Mouse (Mus musculus) layer of hippocampus, postnatal 14 days (tissue): ENCODE measurements around the gene Ctnnbl1. TPM values are rescaled to one million over a fixed set of nuclear protein-coding genes. Genes with fewer than 3 reads are reported as not detected.
A peak's percentile ranks its signal among the peaks of the same experiment; 100 is the strongest.

Source experiments
- DNase-seq, 2 experiments: peaks; one replicate each; pipeline ENCODE4 v3.0.0; 2021 to 2022; ENCODE audit warnings: low spot score in 2 of 2, mixed read lengths in 1 of 2
- total RNA-seq, 2 experiments: library from RNA; stranded (reverse); gene quantifications; 2 replicates each; pipeline ENCODE4 v1.2.3; 2021

Gene Ctnnbl1
- total RNA-seq, 2 experiments from 2014 or later = 24.4 to 26.9 TPM

DNA sequence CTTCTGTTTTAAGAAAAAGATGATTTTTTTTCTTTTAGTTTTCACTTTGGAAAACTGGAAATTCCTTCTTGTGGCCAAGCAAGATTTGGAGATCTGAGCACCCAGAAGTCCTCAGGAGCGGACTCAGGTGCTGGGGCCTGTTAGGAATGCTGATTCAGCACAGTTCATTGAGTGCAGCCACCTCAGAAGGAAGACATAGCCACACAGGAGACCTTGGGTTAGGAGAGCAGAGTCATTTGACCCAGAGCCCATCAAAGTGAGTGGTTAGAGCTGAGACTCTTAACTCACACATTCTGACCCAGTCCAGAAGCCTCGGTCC lies 77.7 kb downstream of the Ctnnbl1 start:
- no peak for DNase-seq

DNA sequence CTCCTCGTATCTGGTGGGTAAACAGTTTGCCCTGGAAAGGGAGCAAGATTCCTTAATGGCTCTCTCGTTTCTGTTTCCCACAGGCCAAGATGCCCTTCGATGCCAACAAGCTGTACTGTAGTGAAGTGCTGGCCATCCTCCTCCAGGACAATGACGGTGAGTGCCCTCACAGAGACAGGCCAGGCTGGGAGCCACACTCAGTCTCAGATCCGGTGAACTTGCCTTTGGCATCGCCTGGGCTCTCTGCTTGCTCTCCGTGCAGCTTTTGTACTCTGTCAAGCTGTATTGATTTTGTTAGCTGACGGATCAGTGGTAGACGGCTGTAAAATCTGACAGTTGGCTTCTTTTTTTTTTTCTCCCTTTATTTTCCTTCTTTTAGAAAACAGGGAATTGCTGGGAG lies 80.5 kb downstream of the Ctnnbl1 start:
- DNase-seq = no peak

GRCm38 (mm10) chr2:157818576-157819320 lies 81.5 kb downstream of the Ctnnbl1 start:
- DNase-seq = no peak

GRCm38 (mm10) chr2:157819401-157819800 lies 82.2 kb downstream of the Ctnnbl1 start:
- DNase-seq = no peak

DNA sequence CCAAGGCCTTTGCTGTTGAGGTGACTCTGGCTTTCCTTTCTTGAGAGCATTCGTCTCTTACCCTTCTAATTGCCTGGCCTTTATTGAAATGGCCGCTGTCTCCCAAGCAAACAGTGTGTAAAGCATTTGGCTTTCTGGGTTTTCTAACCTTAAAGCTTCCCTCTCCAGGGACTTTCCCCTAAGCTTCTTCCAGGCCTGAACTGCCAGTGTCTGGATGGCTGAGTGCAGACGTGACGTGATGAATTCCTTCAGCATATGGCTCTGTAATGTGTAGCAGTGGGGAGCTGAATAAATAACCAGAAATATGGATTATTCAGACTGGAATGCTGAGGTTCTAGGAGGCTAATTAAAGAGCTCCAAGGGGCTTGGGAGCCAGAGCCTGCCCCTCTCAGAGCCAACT lies 84.1 kb downstream of the Ctnnbl1 start:
- no peak for DNase-seq

DNA sequence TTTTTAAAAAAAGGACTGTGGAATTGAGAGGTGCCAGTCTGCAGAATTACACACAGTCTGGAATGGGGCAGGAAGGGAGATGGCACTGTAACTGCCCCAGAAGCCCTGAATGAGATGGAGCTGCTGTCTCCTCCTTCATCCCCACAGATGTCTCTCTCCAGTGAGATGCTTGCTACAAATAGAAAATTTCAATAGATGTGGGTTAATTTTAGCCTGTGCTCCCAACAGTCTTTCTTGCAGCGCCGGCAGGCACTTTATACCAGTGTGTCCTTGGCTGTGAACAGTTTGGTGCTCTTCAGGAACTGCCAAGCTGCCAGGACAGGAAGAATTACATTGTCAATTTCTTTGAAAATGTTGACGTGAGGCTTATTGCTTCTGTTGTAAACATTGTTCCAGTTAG lies 86.3 kb downstream of the Ctnnbl1 start:
- DNase-seq = no peak

DNA sequence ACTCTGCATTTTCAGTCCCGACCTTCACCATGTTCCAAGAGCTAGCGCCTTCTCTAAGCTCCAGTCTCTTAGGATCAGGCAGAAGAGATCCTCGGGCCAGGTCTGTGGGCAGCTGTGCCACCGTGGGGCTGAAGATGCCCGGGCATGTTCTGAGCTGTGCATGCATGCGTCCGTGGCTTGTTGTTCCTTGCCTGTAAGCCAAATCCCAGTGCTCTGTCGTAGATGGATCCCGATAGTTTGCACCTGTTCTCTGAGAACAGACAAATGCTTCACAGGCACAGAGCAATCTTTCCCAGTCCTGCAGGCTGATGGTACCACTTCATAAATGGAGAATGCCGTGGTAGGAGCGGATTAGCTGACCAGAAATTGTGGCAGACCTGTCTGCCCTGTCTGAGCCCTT lies 87.0 kb downstream of the Ctnnbl1 start:
- DNase-seq = no peak

GRCm38 (mm10) chr2:157830101-157830500 lies 92.9 kb downstream of the Ctnnbl1 start:
- no peak for DNase-seq

- no peak for DNase-seq
These were observed 93.6 kb downstream of the Ctnnbl1 start for GRCm38 (mm10) chr2:157830620-157831354.

- no peak for DNase-seq
These were observed 99.8 kb downstream of the Ctnnbl1 start for GRCm38 (mm10) chr2:157837050-157837449.

DNA sequence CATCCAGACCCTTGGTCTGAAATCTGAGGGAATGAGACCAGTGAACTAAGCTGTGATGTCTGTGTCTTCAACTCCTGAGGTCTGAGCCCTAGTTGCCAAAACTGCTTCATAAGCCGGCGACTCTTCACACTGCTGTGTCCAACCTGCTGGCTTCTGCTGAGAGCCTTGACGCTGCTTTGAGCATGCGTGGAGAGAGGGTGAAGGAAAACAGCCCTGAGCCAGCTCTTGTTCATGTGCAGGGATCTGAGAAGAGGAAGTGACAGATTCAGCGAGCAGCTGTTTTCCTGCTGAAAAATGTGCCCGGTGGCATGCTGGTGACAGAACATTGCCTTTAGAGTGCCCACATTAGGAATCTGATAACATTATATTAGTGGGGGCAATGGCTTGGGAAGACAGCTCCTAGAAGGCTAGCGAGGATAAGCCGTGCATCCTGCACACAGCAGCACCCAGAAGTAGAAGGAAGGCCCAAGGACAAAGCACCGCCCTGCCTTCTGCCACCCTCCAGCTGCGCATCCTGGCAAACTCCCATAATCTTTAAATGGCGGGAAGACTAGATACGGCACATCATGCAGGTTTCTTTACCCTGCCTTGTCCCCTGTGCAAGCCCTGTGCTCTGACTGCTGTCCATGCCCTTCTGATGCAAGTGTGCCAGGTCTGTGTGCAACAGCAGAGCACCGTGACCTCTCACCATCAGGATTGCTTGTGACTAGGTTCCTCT lies 101.2 kb downstream of the Ctnnbl1 start:
- peak; percentile 50 to 54 for DNase-seq

- no peak for DNase-seq
These were observed 103.5 kb downstream of the Ctnnbl1 start for GRCm38 (mm10) chr2:157840641-157841078.

GRCm38 (mm10) chr2:157841121-157841520 lies 103.9 kb downstream of the Ctnnbl1 start:
- no peak for DNase-seq

GRCm38 (mm10) chr2:157844746-157845145 lies 107.5 kb downstream of the Ctnnbl1 start:
- no peak for DNase-seq

GRCm38 (mm10) chr2:157845831-157846230 lies 108.6 kb downstream of the Ctnnbl1 start:
- DNase-seq = no peak

DNA sequence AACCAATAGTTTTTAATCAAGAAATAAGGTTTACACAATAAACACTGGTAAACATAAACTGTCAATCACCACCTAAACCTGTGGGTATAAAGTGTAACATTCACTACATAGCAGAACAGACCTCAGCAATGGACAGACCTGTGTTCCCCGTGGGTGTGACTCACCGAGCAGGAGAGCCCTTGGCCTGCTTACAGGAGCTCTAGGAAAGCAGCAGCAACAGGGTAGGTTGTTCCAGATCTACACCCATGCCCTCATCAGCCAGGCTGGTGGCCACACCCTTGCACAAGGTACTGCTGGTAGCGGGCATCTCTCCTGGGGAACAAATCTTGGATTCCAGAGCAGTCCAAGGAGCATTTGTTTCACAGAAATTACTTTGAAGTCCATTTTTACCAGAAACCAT lies 115.9 kb downstream of the Ctnnbl1 start:
- DNase-seq = no peak

DNA sequence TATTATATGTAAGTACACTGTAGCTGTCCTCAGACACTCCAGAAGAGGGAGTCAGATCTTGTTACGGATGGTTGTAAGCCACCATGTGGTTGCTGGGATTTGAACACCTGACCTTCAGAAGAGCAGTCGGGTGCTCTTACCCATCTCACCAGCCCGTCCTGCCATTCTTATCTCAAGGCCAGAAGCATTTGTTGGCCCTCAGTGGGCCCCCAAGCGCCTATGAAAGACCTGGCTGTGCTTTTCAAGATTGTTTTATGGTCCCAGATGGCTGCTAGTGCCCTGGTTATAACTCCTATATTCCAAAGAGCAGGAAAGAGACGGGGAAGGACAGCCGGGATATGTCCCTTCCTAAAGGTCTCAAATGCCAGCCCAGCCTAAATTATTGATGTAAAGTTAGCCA lies 118.6 kb downstream of the Ctnnbl1 start:
- no peak for DNase-seq

DNA sequence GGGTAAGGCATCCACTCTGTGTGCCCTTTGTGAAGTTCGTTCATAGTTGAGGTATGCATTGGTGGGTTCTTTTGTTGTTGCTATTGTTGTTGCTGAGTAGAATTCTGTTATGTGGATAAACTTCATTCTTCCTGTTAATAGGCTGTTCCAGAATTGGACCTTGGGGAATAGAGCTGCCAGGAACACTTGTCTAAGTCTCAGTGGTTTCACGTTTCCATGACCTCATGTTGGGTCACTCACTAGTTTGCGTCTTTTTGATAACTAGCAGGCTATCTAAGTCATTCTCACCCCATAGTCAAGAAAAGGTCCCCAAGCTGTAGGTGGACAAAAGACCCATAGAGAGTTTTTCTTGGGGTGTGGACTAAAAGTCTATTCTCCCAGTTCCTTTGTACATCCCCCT lies 120.3 kb downstream of the Ctnnbl1 start:
- no peak for DNase-seq

DNA sequence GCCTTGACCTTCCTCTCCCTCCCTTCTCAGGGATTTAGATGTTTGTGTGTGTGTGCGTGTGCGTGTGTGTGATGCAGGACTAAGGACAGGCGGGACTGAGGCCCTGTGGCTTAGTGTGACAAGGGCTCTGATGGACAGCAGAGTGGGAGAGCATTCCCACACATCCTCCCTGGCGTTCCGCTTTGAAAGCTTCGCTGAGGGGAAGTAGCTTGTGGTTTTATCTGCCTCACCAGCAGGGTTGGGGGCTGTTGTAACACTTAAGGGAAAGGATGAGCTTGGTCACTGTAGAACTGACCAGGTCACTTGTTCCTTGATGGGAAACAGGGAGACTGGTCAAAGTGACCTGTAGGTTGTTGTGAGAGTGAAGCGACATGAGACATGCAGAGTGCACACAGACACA lies 121.1 kb downstream of the Ctnnbl1 start:
- DNase-seq = no peak

DNA sequence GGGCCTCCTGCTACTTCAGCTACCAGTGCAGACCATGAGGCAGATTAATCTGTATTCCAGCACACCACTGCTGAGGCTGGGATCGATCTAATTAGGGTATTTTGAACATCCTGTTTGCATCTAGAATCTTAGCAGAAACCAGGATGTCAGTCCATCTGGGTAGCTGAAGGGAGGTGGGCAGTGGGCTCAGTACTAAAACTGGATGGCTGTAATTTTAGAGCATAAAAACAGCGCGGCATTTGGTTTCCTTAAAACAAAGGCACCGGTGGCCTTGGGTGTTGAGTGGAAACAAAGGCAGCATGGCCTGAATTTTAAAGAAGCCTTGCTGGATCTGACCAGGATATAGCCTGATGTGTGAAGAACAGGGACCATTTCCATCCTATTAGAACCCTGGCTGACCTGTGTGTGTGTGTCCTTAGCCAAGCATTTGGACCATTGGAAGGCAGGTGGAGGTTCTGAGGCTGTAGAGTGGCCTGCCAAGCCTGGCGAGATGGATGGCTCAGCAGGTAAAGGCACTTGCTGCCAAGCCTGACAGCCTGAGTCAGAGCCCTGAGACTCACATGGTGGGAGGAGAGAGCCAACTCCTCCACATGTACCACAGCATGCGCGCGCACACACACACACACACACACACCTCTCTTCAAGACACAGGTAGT lies 122.0 kb downstream of the Ctnnbl1 start:
- DNase-seq = peak in 1 of 2 experiments; percentile 40

DNA sequence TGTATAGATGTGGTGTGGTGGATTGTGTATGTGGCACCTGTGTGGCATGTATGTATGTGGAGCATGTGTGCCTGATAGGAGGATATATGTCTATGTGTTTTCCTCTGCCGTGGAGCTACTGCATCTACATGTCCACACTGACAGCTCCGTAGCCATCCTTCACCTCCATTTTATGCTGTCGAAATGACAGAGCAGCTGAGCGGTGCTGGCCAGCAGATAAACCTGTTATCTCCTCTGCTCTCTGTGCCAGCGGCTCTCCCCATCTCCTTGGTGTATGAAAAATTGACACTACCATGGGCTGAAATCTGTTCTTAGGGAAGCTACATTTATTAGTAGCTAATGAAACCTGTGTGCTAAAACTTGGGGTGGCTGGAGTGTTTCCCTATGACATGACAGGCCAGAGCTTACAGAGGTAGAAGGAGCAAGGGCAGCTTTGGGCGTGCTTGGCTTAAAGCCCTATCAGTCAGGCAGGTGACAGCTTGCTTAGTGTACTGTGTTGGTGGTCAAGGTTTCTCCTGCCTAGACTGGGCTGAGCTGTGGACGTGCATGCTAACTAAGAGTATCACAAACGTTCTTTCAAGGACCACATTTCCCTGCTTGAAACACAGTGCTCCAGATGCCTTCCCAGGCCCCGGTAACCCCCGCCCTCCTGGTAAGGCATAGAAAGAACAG lies 124.2 kb downstream of the Ctnnbl1 start:
- no peak for DNase-seq
